Mouse (Mus musculus): Measurements from ENCODE around the gene Banp.

Gene Banp

DNA sequence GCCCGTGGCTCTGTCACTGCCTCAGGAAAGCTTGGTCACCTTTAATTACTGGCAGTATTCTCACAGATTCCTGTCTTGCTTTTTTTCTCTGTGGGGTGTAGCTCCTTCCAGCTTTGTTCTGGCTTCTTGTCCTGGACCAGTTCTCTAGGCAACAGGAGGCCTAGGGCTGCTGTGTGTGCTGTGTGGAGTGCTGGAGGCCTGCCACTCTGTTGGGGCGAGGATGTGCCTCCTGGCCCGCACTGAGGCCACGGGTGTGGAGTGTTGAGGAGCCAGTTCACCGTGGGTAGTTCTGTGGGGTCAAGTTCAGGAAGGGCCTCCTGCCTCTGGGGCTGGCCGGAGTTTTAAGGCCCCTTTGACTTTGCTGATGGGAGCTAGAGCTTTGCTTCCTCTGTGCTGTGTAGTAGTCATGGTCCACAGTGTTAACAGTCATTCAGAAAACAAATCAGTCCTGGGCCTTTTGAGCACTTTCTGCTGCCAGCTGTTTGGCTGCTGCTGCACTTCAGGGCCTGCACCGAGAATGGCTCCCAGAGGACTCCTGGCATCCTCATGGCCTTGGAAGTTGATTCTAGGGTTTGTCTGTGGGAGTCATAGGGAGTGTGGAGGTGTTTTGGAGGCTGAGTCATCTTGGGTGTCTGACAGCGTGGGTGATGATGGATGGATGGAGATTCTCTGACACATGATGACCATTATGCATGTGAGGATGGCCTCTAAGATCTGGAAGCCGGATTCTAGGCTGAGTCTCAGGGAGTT, 41.1 kb downstream of the Banp start:
- no peak for DNase-seq

DNA sequence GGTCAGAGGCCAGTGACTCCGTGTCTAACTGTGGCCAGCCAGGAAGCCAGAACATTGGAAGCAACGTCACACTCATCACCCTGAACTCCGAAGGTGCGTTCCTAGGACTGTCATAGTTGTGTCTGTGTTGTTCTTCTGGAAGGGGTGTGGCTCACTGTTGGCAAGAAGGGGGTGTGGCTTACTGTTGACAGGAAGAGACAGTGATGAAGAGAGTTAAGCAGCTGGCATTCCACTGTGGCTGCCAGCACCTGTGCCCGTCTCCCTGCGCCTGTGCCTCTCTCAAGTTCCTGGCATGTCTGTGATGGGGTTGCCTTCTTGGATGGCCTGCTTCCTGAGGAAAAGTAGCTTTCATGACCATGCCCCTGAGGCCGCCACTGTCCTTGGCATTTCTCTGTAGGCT, 42.1 kb downstream of the Banp start:
- no peak for DNase-seq

DNA sequence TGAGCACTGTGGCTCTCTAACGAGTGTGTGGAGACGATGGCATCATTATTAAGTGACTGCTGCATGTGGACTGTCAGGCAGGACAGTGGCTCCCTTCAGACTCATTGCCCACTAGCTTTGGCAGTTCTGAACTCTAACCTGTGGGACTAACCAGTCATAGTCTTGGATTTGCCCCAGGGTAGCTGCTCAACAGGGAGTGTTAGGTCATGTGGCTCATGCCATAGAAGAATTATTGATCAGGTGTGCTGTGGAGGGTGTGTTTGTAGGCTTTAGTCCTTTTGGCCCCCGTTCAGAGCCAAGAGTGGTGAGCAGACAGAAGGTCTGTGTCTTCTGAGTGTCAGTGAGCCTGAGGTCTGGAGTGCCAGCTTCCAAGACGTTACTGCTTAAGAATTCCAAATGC, 43.4 kb downstream of the Banp start:
- DNase-seq = no peak

DNA sequence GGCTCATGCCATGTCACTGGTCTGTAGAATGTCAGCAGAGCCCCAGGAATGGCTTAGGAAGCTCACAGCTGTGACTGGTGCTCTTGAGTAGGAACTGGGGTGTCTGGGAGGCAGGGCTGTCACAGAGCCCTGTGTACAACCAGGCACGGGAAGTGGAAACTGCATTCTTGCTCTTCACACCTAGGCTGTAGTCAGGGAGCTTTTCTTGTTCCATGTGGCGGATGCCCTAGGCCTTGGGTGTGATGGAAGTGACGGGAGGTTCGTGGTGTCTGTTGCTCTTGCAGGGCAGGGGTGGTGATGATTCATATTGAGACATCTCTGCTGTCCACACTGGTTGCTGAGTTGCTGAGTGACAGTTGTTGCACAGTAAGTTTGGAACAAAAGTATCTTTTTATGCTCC, 45.6 kb downstream of the Banp start:
- no peak for DNase-seq

DNA sequence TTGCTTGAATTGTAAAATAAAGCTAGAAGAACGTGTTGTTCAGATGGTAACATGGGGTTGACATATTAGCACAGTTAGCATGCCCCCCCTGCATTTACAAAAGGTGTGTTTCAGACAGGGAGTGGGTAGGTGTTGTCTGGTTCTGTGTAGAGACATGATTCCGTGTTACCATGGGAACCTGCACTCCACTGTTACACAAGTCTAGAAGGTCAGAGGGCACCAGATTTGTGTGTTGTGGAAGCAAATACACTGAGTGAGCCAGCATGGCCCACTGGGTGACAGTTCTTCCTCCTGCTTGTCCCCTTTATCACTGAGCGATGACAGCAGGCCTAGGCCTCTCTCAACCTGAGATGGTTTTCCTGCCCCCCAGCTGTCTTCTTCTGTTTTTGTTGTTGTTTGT, 46.3 kb downstream of the Banp start:
- DNase-seq = no peak

DNA sequence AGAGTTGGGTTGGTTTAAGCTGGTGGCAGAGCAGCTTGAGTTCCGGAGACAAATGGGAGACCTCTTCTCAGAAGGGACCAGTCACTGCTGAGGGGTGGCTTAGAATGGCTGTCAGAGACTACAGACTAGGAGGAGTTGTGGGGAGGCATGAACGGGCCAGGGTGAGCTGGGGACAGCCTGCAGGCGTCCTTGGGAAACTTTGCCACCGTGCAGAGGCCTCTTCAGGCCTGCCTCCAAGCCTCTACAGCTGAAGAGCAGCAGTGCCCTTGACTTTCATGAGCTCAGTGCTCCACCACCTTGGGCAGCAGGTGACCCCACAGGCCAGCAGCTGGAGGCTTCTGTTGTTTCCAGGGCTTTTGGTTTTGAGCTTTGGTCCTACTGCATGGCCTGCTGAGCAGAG, 49.1 kb downstream of the Banp start:
- no peak for DNase-seq

DNA sequence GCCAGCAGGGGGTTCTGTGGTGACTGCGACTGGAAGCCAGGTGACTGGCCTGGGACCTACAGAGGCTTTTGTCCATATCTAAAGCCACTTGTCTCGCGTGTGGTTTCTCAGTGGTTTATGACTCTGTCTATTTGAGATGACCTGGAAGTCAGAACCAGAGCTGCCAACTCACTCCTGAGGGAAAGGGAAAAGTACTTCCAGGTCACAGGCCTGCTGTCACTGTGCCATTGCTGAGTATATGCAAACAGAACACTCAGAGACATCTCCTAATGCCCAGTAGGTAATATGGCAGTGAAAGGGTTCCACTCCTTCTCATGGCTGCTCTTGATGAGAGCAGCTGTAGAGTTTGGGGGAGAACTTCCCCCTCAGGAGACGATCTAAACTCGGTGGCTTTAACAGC, 49.7 kb downstream of the Banp start:
- no peak for DNase-seq

DNA sequence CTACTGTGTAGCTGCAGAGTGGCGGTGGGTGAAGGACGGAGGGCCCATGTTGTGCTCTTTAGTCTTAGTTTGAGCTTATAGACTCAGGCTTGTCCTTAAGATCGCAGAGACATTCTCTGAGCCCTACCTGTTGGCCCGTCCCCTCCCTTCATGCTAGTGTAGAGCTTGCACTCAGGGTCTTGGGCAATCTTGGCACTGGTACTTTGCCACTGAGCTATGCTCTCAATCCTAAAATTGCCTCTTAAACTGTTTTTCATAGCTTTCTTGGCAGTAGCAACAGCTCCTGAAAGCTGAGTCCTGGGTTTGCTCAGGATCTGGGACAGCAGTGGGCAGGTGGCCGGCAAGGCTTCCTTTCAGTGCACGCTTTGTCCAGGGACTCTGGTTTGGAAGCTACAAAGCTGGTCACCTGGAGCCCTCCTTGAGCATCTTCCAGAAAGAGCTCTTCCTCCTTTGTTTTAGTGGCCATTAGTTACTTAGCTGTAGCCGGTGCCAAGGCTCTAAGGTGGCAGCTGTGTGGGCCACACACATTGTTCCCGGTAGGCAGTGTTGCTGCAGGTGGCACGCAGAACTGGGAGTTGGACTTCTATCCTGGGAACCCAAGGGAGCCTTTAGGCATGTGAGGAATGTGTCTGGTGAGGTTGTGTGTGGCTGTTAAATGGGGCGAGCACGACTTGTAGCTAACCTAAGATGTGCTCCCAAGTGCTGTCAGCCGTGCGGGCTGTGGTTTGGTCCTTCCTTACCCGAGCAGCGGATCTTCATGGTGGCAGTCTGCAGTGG, 52.0 kb downstream of the Banp start:
- DNase-seq = no peak

DNA sequence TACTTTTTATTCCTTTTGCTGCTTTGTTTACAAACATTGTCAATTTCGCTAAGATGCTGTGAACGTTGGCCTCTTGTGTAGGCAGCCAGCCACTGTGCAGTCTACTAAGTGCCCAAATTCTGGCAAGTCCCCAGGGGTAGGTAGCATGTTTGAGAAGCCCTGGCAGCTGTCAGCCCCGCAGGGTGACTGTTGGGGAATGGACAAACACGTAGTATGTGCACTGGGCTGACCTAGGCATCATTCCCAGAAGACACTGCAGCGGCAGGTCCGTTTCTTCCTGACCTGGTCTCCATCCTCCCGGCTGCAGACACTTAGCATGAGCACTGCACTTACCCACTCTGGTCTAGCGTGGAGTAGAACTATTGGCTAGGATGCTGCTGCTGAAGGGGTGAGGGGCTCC, 54.1 kb downstream of the Banp start:
- DNase-seq = no peak

DNA sequence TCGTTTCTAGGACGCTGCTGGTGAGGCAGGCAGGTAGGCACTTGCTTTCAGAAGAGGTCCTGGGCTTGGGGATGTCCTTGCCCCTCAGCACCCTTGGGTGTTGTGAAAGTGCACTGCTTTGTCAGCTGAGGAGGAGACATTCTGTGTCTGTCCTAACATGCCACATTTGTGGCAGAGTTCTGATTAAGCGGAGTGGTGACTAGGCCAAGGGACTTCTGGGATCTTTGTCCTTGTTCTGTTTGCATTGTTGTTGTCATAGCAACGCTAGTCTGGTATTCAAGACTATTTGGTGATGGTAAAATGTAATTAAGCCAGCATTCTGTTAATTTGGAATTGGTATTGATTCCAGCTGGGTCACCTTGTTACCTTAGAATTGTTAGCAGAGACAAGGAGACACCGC, 54.6 kb downstream of the Banp start:
- peak; percentile 11 for DNase-seq

DNA sequence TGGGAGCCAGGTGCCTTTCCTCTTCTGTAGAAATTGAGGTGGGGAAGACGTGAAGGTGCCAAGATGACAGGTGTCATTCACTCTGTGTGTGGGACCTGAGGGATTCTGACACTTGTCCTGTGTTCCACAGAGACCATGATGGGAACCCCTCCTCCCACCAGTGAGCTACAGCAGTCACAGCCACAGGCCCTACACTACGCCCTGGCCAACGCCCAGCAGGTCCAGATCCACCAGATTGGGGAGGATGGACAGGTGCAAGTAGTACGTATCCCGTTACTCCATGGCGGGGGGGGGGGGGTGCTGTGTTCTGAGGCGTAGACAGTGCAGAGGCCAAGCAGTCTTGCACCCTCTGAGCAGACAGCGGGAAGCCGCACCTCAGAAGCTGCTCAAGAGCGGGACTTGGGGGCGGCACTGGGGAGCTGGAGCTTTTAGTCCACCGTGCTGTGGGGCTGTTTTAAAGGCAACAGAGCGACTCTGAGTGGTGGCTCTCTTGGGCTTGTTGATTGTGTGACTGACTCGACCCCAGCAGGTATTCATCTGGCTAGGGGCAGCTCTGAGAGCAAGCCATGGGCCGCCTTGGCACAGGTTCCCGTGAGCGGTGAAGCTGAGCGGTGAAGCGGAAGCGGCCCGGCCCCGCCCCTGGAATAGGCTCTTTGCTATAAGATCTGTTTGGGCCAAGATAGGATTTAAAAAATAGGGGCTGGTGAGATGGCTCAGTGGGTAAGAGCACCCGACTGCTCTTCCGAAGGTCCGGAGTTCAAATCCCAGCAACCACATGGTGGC, 56.1 kb downstream of the Banp start:
- DNase-seq = no peak

DNA sequence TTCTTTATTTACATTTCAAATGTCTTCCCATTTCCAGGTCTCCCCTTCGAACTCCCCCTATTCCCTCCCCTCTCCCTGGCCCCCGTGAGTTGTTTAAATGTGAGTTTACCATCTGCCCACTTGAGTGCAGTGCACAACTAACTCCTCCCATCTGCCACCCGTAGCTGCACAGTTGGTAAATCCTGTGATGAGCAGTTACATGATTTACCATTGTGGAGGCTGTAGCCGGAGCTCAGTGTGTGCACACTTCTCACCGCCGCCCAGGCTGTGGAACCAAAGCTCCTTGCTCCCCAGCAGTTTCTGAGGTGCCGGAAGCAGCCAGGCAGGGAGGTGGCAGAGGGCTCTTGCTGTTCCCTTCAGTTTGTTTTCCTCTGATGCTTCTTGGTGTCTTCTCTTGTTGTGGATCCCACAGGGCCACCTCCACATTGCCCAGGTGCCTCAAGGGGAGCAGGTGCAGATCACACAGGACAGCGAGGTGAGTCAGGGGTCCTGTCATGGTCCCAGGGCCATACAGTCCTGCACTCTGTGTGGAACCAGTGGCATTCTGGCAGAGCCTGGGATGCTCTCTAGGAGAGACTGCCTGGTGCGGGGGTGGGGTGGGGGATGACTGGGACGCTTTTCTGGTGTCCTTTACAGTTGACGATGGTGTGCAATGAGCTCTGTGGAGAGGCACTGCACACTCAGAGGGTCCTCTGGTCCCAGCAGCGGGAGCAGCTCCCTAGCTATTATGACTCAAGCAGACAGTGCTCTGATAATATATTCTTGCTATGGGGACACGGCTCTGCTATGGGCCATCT, 57.3 kb downstream of the Banp start:
- no peak for DNase-seq

DNA sequence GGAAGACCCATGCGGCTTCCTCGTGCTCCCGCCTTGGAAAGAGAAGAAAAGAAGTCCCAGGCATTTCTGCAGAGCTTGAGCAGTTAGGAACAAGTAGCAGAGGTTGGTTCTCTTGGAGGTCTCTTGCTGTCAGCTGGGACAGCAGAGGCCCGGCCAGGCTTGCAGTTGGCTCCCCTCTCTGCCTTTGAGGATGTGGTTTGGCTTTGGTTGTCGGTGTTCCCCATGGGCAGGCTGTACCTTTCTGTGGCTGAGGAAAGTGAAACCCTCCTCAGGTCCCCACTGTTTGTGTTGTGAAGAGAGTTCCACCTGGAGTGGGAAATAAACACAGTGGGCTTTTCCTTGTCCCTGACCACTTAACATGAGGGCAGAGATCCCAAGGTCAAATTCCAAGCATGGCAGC, 58.8 kb downstream of the Banp start:
- DNase-seq = no peak

DNA sequence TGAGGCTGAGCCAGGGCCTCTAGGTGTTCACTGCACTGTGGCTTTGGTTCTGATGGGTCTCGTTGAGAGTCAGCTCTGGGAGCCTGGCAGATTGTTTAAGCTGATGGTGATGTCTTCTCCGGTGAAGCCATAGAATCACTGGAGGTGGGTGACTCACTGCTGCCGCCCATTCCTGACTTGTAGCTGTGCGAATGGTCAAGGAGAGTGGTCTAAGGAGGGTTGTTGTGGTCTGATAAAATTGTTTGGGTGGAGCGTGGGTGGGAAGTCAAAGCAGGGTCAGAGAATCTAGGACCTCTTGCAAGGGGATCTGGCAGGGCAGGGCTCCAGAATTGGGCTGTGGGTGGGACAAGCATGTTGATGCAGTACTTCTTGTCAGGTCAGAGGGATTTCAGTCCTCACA, 61.1 kb downstream of the Banp start:
- no peak for DNase-seq

DNA sequence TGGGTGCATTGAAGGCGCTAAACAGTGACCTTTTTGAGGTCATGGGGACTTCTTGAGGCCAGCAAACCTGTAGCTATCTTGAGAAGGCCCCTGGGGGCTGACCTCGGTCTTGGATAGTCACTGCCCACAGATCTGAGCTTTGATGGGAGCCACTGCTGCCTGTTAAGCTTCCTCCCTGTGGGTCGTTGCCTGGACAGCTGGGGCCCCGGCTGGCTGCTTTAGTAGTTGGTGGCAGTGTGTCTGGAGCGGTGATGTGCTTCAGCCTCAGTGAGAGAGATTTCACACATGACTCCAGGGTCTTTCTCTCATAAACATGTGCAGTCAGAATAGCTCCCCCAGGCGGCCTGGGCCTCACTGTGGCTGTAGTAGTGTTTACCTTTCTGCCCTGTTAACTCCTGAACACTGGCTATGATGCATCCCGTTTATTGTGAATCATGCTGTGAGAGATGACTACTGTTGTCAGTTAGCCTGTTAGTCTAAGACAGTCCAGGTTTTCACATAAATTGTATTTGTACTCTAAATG, 61.6 kb downstream of the Banp start:
- no peak for DNase-seq

DNA sequence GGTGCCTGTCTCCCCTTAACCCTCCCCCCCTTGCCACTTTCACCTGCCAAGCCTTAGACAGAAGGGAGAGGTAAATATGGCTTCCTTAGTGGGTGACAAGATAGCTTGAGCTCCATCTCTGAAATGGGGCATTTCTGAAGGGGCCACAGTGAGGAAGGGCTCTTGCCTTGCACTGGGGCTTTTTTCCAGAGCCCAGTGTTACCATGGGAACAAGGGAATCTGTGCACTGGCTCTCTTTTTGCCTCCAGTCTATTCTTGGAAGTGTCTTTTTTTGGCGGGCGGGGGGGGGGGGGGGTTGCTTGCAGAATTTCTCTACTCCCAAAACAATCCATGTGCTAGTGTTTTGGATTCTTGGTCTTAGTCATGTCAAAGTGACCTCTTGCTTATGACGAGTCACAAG, 65.1 kb downstream of the Banp start:
- DNase-seq = no peak

DNA sequence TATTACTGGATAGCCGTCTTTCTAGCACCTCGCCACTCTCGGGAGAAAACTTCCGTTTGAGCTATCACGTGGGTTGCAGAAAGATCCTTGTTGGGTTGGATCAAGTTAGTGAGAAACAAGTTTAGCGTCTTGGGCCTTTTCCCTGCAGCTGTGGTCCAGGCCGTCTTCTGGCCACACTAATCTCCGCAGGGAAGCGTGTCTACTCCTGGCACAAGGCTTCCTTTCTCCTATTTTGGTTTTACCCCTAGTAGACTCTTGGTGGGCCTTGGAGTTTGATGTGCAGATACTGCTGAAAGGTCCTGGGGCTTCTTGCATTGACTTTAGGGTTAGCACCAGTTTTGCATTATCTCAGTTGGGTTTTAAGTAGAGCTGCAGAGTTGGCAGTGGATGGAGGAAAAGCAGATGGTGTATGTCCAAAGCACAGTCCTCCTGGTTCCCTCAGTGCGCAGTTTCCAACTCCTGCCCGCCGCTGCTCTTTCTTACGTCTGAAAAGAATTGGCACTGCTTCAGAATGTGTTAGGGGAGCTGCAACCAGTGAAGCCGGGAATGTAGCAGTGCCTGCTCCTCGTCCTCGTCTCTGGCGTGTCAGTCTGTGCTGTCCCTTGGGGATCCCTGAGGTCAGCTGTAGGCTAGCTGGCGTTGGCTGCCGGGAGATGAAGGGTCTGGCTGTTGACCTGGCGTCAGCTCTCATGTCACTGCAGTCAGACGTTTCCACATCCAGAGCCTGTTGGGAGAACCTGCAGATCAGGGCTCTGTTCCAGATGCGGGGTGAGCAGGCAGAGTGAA, 68.7 kb downstream of the Banp start:
- peak; percentile 22 for DNase-seq

DNA sequence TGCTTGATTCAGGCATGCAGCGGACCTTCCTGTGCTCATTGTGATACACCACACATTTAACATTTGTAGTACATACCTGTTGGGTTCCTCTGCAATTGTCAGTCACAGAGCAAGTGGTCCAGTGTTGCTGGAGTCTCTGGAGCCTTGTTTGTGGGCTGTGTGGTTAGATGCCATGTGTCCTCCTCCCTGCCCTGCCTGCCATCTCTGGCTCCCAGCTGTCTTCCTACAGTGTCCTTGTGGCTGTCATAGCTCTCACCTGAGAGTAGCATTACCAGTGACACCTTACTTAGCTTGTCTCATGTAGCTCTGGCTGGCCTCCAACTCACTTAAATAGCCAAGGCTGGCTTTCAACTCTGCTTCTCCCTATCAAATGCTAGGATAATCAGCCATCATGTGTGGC, 69.6 kb downstream of the Banp start:
- DNase-seq = no peak

DNA sequence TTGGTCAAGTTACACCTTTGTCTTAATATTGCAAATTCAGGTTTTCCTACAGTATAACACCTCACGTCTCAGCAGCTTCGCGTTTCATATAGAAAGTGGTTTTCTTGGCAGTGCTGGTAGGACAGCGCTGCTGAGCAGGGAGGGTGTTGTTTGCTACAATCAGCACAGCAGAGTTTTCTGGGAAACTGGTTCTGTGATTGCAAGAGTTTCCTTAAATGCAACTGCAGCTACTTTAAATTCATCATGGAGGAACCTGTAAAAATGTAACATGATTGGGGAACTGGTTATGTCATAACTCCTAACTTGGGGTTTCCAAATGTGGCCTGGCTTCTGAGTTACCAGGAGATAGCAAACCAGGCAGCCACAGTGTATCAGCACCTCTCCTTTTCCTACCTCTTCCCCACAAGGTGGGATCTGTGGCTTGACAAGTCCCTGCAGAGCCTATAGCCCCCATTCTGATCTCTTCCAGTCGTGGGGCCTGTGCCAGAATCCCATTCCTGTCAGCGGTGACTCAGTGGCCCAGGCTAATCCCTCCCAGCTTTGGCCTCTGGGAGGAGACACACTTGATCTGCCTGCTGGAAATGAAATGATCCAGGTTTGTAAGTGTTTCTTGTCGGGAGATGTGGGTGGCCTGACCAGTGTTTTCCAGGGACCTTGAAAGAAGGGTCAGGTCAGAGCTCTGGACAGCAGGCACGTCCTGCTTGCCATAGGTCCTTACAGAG, 70.7 kb downstream of the Banp start:
- no peak for DNase-seq

DNA sequence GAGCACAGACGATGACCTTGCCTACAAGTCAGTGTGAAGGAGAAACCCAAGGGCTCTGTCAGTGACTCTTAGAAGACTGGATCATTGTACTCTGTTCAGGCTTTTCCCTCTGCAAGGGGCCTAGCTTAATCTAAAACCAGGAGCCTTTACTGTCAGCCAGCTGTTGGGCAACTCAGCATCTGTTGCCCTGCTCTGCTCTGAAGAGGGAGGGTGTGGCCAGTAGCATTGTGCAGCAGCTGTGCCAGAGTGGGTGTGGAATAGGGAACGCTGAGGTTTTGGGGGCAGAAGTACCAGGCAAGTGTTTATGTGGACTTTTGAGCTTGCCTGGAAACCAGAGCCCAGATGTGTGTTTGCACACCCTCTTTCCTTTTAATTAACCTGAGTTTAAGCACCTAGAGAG, 72.2 kb downstream of the Banp start:
- DNase-seq = no peak

DNA sequence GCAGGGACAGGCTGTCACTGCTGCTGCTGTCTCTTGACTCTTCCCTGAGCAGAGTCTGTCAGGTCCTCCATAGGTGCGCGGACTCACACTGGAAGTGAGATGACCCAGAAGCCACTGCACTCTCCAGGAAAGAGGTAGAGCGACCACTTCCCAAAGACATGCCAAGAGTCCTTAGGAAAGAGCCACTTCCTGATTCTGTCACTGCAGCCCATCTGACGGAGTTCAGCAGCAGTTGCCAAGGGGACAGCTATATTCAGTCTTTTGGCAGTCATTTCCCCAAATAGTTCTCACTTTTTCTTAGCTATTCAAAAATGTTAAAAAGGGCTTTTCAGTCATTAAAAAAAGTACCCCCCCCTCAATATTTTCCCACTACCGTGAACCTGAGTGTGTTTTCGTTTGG, 72.7 kb downstream of the Banp start:
- no peak for DNase-seq

All from embryo, embryonic 11 days (tissue).